Mouse (Mus musculus) layer of hippocampus, postnatal 14 days (tissue): Measurements from ENCODE around the gene Bex4. TPM values are rescaled to one million over a fixed set of nuclear protein-coding genes. Genes with fewer than 3 reads are reported as not detected.
"Not testable (repeated sequence)": the region's sequence is repeated elsewhere in the genome, so short reads cannot be mapped to it uniquely, and the experiment has no call there.

Experiments used
- DNase-seq, 2 experiments: peaks; one replicate each; pipeline ENCODE4 v3.0.0; 2021 to 2022; ENCODE audit warnings: low spot score in 2 of 2, mixed read lengths in 1 of 2
- long read RNA-seq, 2 experiments: library from polyadenylated mRNA; stranded (forward); transcript quantifications; one replicate each; pipeline ENCODE4 v2.0.0; 2021
- total RNA-seq, 2 experiments: library from RNA; stranded (reverse); gene quantifications; 2 replicates each; pipeline ENCODE4 v1.2.3; 2021

Bex4 gene
- 10 to 100 TPM; 22.3 to 24.0 TPM for total RNA-seq
- long read RNA-seq, experiment 1, transcript Bex4-201 (3 exons, 837 nt) = major isoform, 9 of 10 reads
- long read RNA-seq, experiment 1, partial matches to known transcripts = 0 of 10 reads
- long read RNA-seq, experiment 1, other reads (novel, unspliced or antisense) = 1 of 10 reads
- long read RNA-seq, experiment 2, transcript Bex4-201 (3 exons, 837 nt) = major isoform, 41 of 44 reads
- long read RNA-seq, experiment 2, partial matches to known transcripts = 1 of 44 reads
- long read RNA-seq, experiment 2, other reads (novel, unspliced or antisense) = 2 of 44 reads

GRCm38 (mm10) chrX:136138827-136139639 is at the start of gene Bex4:
Bex4 (plus strand) TSS chrX:136138996.
- not testable (repeated sequence) for DNase-seq

GRCm38 (mm10) chrX:136092497-136093279 is 46.1 kb upstream of the Bex4 start:
- DNase-seq = no peak

GRCm38 (mm10) chrX:136094421-136094820 is 44.4 kb upstream of the Bex4 start:
- peak in 1 of 2 experiments; percentile 17 for DNase-seq

GRCm38 (mm10) chrX:136104046-136104723 is 34.6 kb upstream of the Bex4 start:
- DNase-seq = peak in 1 of 2 experiments; percentile 46

GRCm38 (mm10) chrX:136104724-136105088 is 34.1 kb upstream of the Bex4 start:
- peak in 1 of 2 experiments; percentile 36 for DNase-seq

DNA sequence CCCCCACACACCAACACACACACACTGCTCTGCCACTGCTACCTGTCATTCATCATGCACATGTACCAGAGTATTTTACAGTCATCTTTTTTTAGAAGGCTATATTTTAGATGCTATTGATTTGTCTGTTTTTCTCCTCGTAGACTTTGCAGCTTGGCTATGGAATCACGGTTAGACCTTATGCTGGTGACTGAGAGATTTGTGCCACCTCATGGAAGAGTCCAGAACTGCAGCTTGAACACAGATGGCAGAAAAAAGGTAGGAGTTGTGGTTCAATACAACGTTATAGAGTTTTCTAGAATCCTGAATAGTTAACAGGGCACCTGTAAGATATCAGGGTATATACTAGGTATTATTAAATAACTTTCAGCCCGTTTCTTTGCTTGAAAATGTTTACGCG is 30.9 kb upstream of the Bex4 start:
- peak; percentile 46 to 72 for DNase-seq

DNA sequence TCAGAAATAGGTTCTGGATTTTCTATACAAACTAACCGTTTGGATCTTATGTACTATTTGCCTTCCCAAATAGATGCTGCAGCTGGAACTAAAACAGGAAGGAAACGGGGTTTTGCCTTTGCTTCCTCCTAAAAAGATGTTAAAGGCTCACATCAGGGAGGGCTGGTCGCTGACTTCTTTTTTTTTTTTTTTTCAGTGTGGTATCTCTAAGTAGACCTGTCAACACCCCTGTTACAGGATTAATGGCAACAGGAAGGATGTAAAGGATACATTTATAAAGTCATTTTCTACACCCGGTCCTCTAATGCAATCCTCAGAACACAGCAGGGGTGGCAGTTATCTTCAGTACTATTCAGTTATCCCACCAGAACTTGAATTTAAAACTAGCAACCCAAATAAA is 23.8 kb upstream of the Bex4 start:
- no peak for DNase-seq

DNA sequence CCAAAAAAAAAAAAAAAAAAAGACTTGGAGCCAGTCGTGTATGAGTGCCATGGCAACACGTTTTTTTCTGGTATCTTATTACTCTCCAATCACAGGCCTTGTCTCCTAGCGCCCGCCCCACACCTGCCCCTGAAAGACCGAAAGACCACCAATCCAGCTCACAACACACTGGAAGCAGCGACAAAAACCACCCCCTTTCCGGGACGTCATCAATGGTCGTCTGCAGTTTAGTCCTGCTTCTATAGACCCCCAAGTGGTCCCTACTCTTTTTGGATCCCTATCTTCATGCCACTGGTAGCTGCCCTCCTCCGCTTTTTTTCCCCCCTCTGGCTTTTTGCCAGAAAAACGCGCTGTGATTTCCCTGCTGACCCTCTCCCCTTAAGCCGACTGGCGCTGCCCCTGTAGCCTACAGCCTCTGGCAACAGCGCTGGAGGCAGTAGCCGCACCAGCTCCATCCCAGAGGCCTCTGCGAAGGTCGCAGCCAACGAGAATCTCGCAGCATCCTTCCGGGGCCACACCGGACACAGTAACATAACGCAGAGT is 23.3 kb upstream of the Bex4 start:
- DNase-seq = peak; percentile 73 to 84

DNA sequence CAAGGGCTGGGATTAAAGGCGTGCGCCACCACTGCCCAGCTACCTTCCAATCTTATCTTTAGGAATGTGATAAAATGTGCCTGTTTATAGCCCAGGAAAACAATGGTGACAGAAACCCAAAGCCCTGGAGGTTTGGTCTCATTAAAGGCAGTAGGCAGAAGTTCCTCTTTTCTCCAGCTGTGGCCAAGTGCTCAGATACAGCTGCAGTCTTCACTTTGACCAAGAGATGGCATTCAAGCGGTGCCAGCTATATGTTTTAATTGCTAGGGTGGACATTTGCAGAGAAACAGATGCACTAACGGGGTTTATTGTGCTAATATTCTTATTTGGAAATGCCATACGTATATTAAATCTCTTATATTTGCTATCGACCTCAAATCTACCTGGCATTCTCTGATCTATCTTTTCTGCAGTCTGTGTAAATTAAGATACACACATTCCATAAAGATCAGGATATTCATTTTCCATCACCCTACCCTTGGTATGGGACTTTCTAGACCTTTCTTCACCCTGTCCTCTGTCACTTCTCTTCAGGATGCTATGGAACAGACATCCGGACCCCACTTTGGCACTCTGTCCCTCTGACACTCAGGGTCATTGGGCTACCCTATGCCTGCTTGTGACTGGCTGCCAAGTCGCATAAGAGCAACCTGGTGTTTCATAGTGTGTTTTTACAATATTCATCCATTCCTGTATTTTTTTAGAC is 11.6 kb upstream of the Bex4 start:
- no peak for DNase-seq

DNA sequence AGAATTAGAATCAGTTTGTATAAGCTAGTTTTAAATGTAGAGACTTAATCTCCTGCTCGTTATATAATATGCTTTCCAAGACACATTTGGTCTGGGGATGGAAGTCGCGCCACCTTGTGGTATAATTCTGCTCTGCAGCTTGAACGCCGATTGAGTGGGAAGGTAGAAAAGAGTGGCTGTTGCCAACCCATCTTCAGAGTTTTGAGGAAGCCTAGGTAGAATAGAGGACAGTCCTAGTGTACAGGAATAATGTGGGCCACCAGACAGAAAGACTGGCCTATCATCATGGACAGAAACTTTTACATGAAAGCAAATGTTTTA is 11.1 kb upstream of the Bex4 start:
- peak; percentile 33 to 48 for DNase-seq

- DNase-seq = no peak
Observed at GRCm38 (mm10) chrX:136135559-136135958, 3.2 kb upstream of the Bex4 start.

GRCm38 (mm10) chrX:136139640-136140004 is 826 bp downstream of the Bex4 start:
- DNase-seq = not testable (repeated sequence)

GRCm38 (mm10) chrX:136141385-136141784 is 2.6 kb downstream of the Bex4 start:
- DNase-seq = no peak

GRCm38 (mm10) chrX:136143711-136144110 is 4.9 kb downstream of the Bex4 start:
- no peak for DNase-seq

- DNase-seq = no peak
Observed at GRCm38 (mm10) chrX:136144195-136144594, 5.4 kb downstream of the Bex4 start.

DNA sequence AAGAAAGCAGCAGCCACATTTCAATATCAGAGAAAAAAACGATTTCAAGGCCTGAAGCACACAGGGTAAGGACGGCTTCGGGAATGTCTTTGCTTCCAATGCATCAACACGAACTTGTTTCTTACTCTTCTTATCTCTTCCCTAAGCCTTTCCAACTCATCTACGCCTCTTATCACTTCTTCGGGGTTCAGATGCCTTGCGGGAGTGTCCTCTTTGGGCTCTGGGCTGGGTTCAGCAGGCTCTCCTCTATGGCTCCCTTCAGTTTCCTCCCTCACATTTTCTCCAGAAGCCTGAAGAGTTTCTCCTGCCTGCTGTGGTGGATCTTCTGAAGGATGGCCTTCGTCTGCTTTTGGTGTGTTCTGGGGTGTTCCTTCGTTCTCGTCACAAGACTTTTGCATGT is 31.8 kb downstream of the Bex4 start:
- no peak for DNase-seq

GRCm38 (mm10) chrX:136171189-136172117 is 32.7 kb downstream of the Bex4 start:
- DNase-seq = peak; percentile 56 to 61

- peak; percentile 58 to 86 for DNase-seq
Observed at GRCm38 (mm10) chrX:136172118-136172551, 33.3 kb downstream of the Bex4 start, which contains the start of gene Tceal8. Tceal8 (minus strand) TSS chrX:136172342.

- DNase-seq = peak in 1 of 2 experiments; percentile 3
Observed at GRCm38 (mm10) chrX:136172786-136173185, 34.0 kb downstream of the Bex4 start.
